Mouse (Mus musculus) brain, embryonic 18.5 days (tissue): ENCODE measurements at regions not wholly inside any gene's neighbourhood (a gene's known extent, or its start where the extent isn't known, plus 50 kb on each side); places are given as distances from the start of the nearest gene placed in this dataset.

Source experiments
- DNase-seq: peaks from one replicate; pipeline ENCODE4 v3.0.0-alpha.2; 2012; ENCODE audit warnings: low read depth, low spot score

- no peak for DNase-seq
Measured at GRCm38 (mm10) chr16:29865075-29865740, 199.0 kb upstream of the Hes1 start.

GRCm38 (mm10) chr16:29871395-29871794 is 192.8 kb upstream of the Hes1 start:
- DNase-seq: no peak

GRCm38 (mm10) chr16:29876196-29876595 is 188.0 kb upstream of the Hes1 start:
- DNase-seq: no peak

GRCm38 (mm10) chr16:29877372-29878123 is 186.6 kb upstream of the Hes1 start:
- DNase-seq: no peak

GRCm38 (mm10) chr16:29879665-29880064 is 184.5 kb upstream of the Hes1 start:
- DNase-seq: no peak

GRCm38 (mm10) chr16:29881497-29881896 is 182.7 kb upstream of the Hes1 start:
- no peak for DNase-seq

GRCm38 (mm10) chr16:29882226-29882972 is 181.8 kb upstream of the Hes1 start:
- DNase-seq: no peak

- no peak for DNase-seq
Measured at GRCm38 (mm10) chr16:29883252-29883992, 180.8 kb upstream of the Hes1 start.

- no peak for DNase-seq
Measured at GRCm38 (mm10) chr16:29884899-29885298, 179.3 kb upstream of the Hes1 start.

- no peak for DNase-seq
Measured at GRCm38 (mm10) chr16:29886755-29887154, 177.4 kb upstream of the Hes1 start.

GRCm38 (mm10) chr16:29889346-29889745 is 174.8 kb upstream of the Hes1 start:
- no peak for DNase-seq

- DNase-seq: no peak
Measured at GRCm38 (mm10) chr16:29891472-29891871, 172.7 kb upstream of the Hes1 start.

GRCm38 (mm10) chr16:29893871-29894828 is 170.0 kb upstream of the Hes1 start:
- DNase-seq: no peak

GRCm38 (mm10) chr16:29896393-29896792 is 167.8 kb upstream of the Hes1 start:
- DNase-seq: no peak

GRCm38 (mm10) chr16:29903510-29903909 is 160.7 kb upstream of the Hes1 start:
- no peak for DNase-seq

GRCm38 (mm10) chr16:29904183-29904775 is 159.9 kb upstream of the Hes1 start:
- no peak for DNase-seq

GRCm38 (mm10) chr16:29907331-29907730 is 156.9 kb upstream of the Hes1 start:
- DNase-seq: no peak

GRCm38 (mm10) chr16:29908031-29908430 is 156.2 kb upstream of the Hes1 start:
- DNase-seq: no peak

- no peak for DNase-seq
Measured at GRCm38 (mm10) chr16:29909923-29910465, 154.2 kb upstream of the Hes1 start.

- no peak for DNase-seq
Measured at GRCm38 (mm10) chr16:29911164-29911571, 153.0 kb upstream of the Hes1 start.
